Mouse (Mus musculus) megakaryocyte, embryonic 14.5 days (primary cell): Measurements from ENCODE around the gene Lysmd4. TPM values are rescaled to one million over a fixed set of nuclear protein-coding genes. Genes with fewer than 3 reads are reported as not detected.

ENCODE experiments used
- H3K27me3 ChIP-seq: replicated peaks from 2 replicates; pipeline ENCODE3; 2012; ENCODE audit warnings: inconsistent platforms
- H3K36me3 ChIP-seq: replicated peaks from 2 replicates; pipeline ENCODE3; 2012; ENCODE audit warnings: low read length, inconsistent platforms, mixed read lengths
- H3K4me1 ChIP-seq: 2 replicates; pipeline ENCODE4 v1.6.1; 2012; ENCODE audit warnings: inconsistent platforms
- H3K4me3 ChIP-seq: replicated peaks from 2 replicates; pipeline ENCODE3; 2012; ENCODE audit warnings: moderate library complexity, mild to moderate bottlenecking, inconsistent platforms
- H3K9me3 ChIP-seq: 2 replicates; pipeline ENCODE4 v1.6.1; 2012; ENCODE audit warnings: inconsistent platforms
- FLI1 ChIP-seq: IDR thresholded peaks from 2 replicates; pipeline ENCODE4 v1.6.1; 2012; ENCODE audit warnings: low read length, inconsistent platforms, mixed read lengths
- GATA1 ChIP-seq: IDR thresholded peaks from 3 replicates; pipeline ENCODE4 v1.6.1; 2012; ENCODE audit warnings: mixed read lengths, low read length, inconsistent platforms, borderline replicate concordance
- polyA plus RNA-seq: library from polyadenylated mRNA; stranded (reverse); fragments of >175 nt; gene quantifications from 2 replicates; pipeline ENCODE4 v1.2.3, GENCODE M21; 2012; ENCODE audit warnings: low replicate concordance; ENCODE audit not compliant: insufficient read depth

Gene Lysmd4
- polyA plus RNA-seq, 1 experiment, result 2.0 TPM

GRCm38 (mm10) chr7:67228891-67229602, 6.7 kb downstream of the Lysmd4 start:
- Histone ChIP-seq H3K27me3 (no peaks in the 10 kb centered on the region), H3K36me3 (peaks cover 93% of the 10 kb centered on the region), H3K4me3 (no peak overlapping the region), H3K9me3 (no peaks in the 10 kb centered on the region), H3K4me1 (peaks cover 9% of the 10 kb centered on the region)
- TF ChIP-seq GATA1 (no peak), FLI1 (no peak)

- TF ChIP-seq FLI1, result no peak
- TF ChIP-seq GATA1, result no peak
- no peak overlapping the region for H3K4me3 ChIP-seq
- peaks cover 93% of the 10 kb centered on the region for H3K36me3 ChIP-seq
- peaks cover 9% of the 10 kb centered on the region for H3K4me1 ChIP-seq
- H3K27me3 ChIP-seq, result no peaks in the 10 kb centered on the region
- H3K9me3 ChIP-seq, result no peaks in the 10 kb centered on the region
Observed at GRCm38 (mm10) chr7:67229701-67230100, 7.4 kb downstream of the Lysmd4 start.

GRCm38 (mm10) chr7:67230221-67230620, 7.9 kb downstream of the Lysmd4 start:
- Histone ChIP-seq H3K4me1 (peaks cover 14% of the 10 kb centered on the region), H3K36me3 (peaks cover 93% of the 10 kb centered on the region), H3K27me3 (no peaks in the 10 kb centered on the region), H3K9me3 (no peaks in the 10 kb centered on the region), H3K4me3 (no peak overlapping the region)
- no peak for TF ChIP-seq FLI1
- TF ChIP-seq GATA1, result no peak

GRCm38 (mm10) chr7:67230640-67231140, 8.3 kb downstream of the Lysmd4 start:
- Histone ChIP-seq H3K36me3 (peaks cover 93% of the 10 kb centered on the region), H3K4me1 (peaks cover 15% of the 10 kb centered on the region), H3K9me3 (no peaks in the 10 kb centered on the region), H3K4me3 (no peak overlapping the region), H3K27me3 (no peaks in the 10 kb centered on the region)
- TF ChIP-seq GATA1, result no peak
- TF ChIP-seq FLI1, result no peak

GRCm38 (mm10) chr7:67232504-67232903, 10.2 kb downstream of the Lysmd4 start:
- peaks cover 93% of the 10 kb centered on the region for H3K36me3 ChIP-seq
- H3K4me3 ChIP-seq, result no peak overlapping the region
- H3K27me3 ChIP-seq, result no peaks in the 10 kb centered on the region
- no peak for TF ChIP-seq GATA1
- TF ChIP-seq FLI1, result no peak
- H3K9me3 ChIP-seq, result no peaks in the 10 kb centered on the region
- H3K4me1 ChIP-seq, result peaks cover 19% of the 10 kb centered on the region

- Histone ChIP-seq H3K36me3 (peaks cover 94% of the 10 kb centered on the region), H3K9me3 (no peaks in the 10 kb centered on the region), H3K27me3 (no peaks in the 10 kb centered on the region), H3K4me3 (no peak overlapping the region), H3K4me1 (peaks cover 33% of the 10 kb centered on the region)
- no peak for TF ChIP-seq FLI1
- TF ChIP-seq GATA1, result no peak
Observed at GRCm38 (mm10) chr7:67234797-67235196, 12.5 kb downstream of the Lysmd4 start.

- H3K36me3 ChIP-seq, result peaks cover 93% of the 10 kb centered on the region
Observed at GRCm38 (mm10) chr7:67236351-67236750, 14.0 kb downstream of the Lysmd4 start.

GRCm38 (mm10) chr7:67237752-67238151, 15.4 kb downstream of the Lysmd4 start:
- Histone ChIP-seq H3K36me3 (peaks cover 83% of the 10 kb centered on the region), H3K27me3 (no peaks in the 10 kb centered on the region)
- no peak for TF ChIP-seq FLI1
- TF ChIP-seq GATA1, result no peak

More at GRCm38 (mm10) chr7:67236351-67236750, 14.0 kb downstream of the Lysmd4 start:
- Histone ChIP-seq H3K9me3 (no peaks in the 10 kb centered on the region), H3K4me3 (no peak overlapping the region), H3K4me1 (peaks cover 33% of the 10 kb centered on the region), H3K27me3 (no peaks in the 10 kb centered on the region)
- TF ChIP-seq GATA1 (no peak), FLI1 (no peak)

GRCm38 (mm10) chr7:67241969-67242368, 19.6 kb downstream of the Lysmd4 start:
- Histone ChIP-seq H3K36me3 (peaks cover 58% of the 10 kb centered on the region), H3K4me3 (no peak overlapping the region), H3K27me3 (no peaks in the 10 kb centered on the region), H3K4me1 (peaks cover 58% of the 10 kb centered on the region), H3K9me3 (no peaks in the 10 kb centered on the region)
- TF ChIP-seq GATA1 (no peak), FLI1 (no peak)

More at GRCm38 (mm10) chr7:67237752-67238151, 15.4 kb downstream of the Lysmd4 start:
- no peaks in the 10 kb centered on the region for H3K9me3 ChIP-seq
- H3K4me3 ChIP-seq, result no peak overlapping the region
- H3K4me1 ChIP-seq, result peaks cover 33% of the 10 kb centered on the region

- TF ChIP-seq FLI1, result no peak
- no peak for TF ChIP-seq GATA1
- Histone ChIP-seq H3K4me3 (no peak overlapping the region), H3K36me3 (peaks cover 58% of the 10 kb centered on the region), H3K4me1 (peaks cover 63% of the 10 kb centered on the region), H3K9me3 (no peaks in the 10 kb centered on the region), H3K27me3 (no peaks in the 10 kb centered on the region)
Observed at GRCm38 (mm10) chr7:67243121-67243893, 21.0 kb downstream of the Lysmd4 start.
